Mouse (Mus musculus) lung, postnatal 14 days (tissue): ENCODE results near the gene Cyp2d9.
"Not testable (repeated sequence)": the region's sequence is repeated elsewhere in the genome, so short reads cannot be mapped to it uniquely, and the experiment has no call there.

ENCODE experiments used
- DNase-seq: peaks from one replicate; pipeline ENCODE4 v3.0.0; 2021

The Cyp2d9 gene

DNA sequence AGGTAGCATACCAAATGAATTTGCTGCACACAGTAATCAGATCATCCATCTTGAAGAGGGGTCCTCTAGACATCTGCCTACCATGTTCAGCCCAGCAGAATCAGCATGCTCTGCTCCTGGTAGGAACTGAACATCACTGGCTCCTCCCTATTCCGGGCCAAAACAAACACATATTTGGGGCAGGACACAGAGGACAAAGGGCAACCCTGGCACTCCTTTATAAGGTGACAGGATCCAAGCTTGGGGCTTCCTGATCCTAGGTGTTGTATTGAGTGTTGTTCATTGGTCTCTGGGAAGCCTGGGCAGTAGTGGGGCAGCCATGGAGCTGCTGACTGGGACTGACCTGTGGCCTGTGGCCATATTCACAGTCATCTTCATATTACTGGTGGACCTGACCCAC is 18.9 kb downstream of the Cyp2d9 start:
- DNase-seq = not testable (repeated sequence)

GRCm38 (mm10) chr15:82453501-82453900 is 20.3 kb downstream of the Cyp2d9 start:
- DNase-seq = not testable (repeated sequence)

GRCm38 (mm10) chr15:82456086-82456790 is 23.0 kb downstream of the Cyp2d9 start:
- not testable (repeated sequence) for DNase-seq

- no peak for DNase-seq
These were observed 24.1 kb downstream of the Cyp2d9 start for GRCm38 (mm10) chr15:82457064-82458021.

DNA sequence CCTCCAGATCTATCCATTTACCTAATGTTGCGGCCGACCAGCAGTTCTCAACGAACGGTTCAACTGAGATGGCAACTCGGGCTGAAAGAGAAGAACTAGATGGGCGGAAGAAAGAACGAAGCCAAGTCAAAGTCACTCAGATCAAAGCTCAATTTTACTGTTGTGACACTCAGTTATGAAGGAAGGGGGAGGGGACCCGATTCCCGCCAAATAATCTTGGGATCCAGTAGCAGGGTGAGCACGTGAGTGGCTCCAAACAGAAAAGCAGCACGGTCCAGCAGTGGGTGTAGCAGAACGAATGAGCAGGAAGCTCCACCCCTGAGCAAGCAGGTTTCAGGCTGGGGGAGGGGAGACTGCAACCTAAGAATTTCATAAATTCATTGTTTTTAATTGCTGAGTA is 26.0 kb downstream of the Cyp2d9 start:
- not testable (repeated sequence) for DNase-seq

GRCm38 (mm10) chr15:82464701-82465100 is 31.5 kb downstream of the Cyp2d9 start:
- no peak for DNase-seq

DNA sequence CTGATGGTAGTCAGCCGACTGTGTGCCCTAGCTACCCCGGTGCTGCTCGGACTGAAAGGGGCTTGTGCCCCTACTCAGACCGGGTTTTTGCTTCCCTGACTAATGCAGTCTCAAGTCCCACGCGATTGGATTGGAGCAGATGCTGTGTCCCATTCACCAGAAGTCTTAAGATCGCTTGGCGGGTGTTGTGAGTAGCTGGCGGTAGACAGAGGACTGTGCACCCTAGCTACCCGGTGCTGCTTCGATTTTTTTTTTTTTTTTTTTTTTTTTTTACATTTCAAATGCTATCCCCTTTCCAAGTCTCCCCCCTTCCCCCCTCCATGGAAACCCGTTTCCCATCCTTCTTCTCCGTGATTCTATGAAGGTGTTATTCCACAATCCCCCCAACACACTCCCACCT is 61.0 kb downstream of the Cyp2d9 start:
- DNase-seq = not testable (repeated sequence)
